10 mouse cellular contexts compared by ENCODE assay signal in the genomic region with DNA sequence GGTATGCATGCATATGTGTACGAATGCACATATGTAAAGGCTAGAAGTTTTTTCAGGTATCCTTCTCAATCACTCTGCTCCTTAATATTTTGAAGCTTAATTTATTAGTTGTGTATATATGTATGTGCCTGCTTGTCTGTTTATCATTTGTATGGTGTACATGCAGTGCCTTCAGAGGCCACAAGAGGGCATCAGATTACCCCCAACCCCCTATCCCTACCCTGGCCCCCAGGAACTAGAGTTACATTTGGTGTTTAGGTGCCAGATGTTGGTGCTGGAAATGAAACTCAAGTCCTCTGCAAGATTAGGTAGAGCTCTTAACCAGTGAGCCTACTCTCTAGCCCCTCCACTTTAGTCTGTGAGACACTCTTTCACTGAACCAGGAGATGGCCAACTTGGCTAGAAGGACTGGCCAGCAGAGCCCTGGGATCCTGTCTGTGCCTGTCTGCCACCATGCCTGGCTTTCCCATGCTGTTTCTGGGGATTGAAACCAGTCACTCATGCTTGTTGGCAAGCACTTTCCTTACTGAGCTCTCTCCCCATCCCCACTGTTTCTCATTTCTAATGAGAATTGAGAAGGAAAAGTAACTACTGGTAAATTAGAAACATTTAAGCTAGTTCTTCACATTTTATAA.
DNase-seq lines count a peak whose midpoint lies in the region; ATAC-seq lines count a peak whose summit lies in the region.
"Had no signal": no experiment of that assay in that cellular context is flagged by ENCODE, and none has a peak within 500 bp of the region (broad histone marks: within the 10 kb centered on the region; RNA-seq: fewer than 3 reads in every experiment).

No protein-coding gene starts in this region.

- no peaks in the 10 kb centered on the region for H3K27me3 ChIP-seq in hindbrain, embryonic 11.5 days (ENCODE audit: control insufficient read depth, insufficient read depth, low read length)
- H3K27me3 ChIP-seq in hindbrain, embryonic 12.5 days, result no peaks in the 10 kb centered on the region
- no peaks in the 10 kb centered on the region for H3K27me3 ChIP-seq in midbrain, embryonic 15.5 days (replicated peaks)
- H3K27me3 ChIP-seq: midbrain, embryonic 12.5 days had no signal

- WGBS in hindbrain, embryonic 11.5 days, result 83% methylated on average over 1 of the region's 1 CpGs
- WGBS in hindbrain, embryonic 12.5 days, result 87% methylated on average over 1 of the region's 1 CpGs
- 96% methylated on average over 1 of the region's 1 CpGs for WGBS in midbrain, embryonic 15.5 days

- H3K4me3 ChIP-seq in hindbrain, embryonic 11.5 days (ENCODE audit: low read depth, low read length), result no peak overlapping the region
- no peak overlapping the region for H3K4me3 ChIP-seq in hindbrain, embryonic 12.5 days
- H3K4me3 ChIP-seq in midbrain, embryonic 15.5 days, result no peak overlapping the region
- H3K4me3 ChIP-seq: midbrain, embryonic 12.5 days had no signal

- H3K4me2 ChIP-seq in hindbrain, embryonic 11.5 days (replicated peaks; ENCODE audit: low read depth, low read length), result no peak overlapping the region
- no peak overlapping the region for H3K4me2 ChIP-seq in hindbrain, embryonic 12.5 days (replicated peaks)
- no peak overlapping the region for H3K4me2 ChIP-seq in midbrain, embryonic 15.5 days
- H3K4me2 ChIP-seq: hindbrain, embryonic 14.5 days; midbrain, embryonic 12.5 days had no signal

- no peak for ATAC-seq in hindbrain, embryonic 11.5 days (ENCODE audit: low FRiP score)
- ATAC-seq in hindbrain, embryonic 12.5 days (ENCODE audit: low FRiP score), result no peak
- no peak for ATAC-seq in midbrain, embryonic 15.5 days (replicated peaks)

- no peak overlapping the region for H3K27ac ChIP-seq in hindbrain, embryonic 11.5 days (ENCODE audit: low read depth, low read length)
- H3K27ac ChIP-seq in hindbrain, embryonic 12.5 days, result no peak overlapping the region
- H3K27ac ChIP-seq in midbrain, embryonic 15.5 days, result no peak overlapping the region
- H3K27ac ChIP-seq: hindbrain, embryonic 14.5 days; midbrain, embryonic 12.5 days had no signal

- peak; percentile 39 for DNase-seq in hindbrain, embryonic 11.5 days (ENCODE audit: low spot score)
- DNase-seq in thymus, postnatal 14 days, result peak; percentile 16
- no peak for DNase-seq in thymus, adult 18-20 months
- peak; percentile 9 for DNase-seq in embryo, embryonic 9.5 days (ENCODE audit: extremely low spot score)
- DNase-seq in MN1 (ENCODE audit: low spot score), result no peak
- DNase-seq in adrenal gland, adult 2 months, result no peak

- no peaks in the 10 kb centered on the region for H3K9me3 ChIP-seq in hindbrain, embryonic 11.5 days (ENCODE audit: control insufficient read depth, low read length)
- no peaks in the 10 kb centered on the region for H3K9me3 ChIP-seq in hindbrain, embryonic 12.5 days (replicated peaks)
- no peaks in the 10 kb centered on the region for H3K9me3 ChIP-seq in midbrain, embryonic 15.5 days
- H3K9me3 ChIP-seq: midbrain, embryonic 12.5 days had no signal

- H3K9ac ChIP-seq in hindbrain, embryonic 11.5 days (ENCODE audit: low read depth, low read length), result no peak overlapping the region
- no peak overlapping the region for H3K9ac ChIP-seq in hindbrain, embryonic 12.5 days
- H3K9ac ChIP-seq in midbrain, embryonic 15.5 days, result no peak overlapping the region
- H3K9ac ChIP-seq: hindbrain, embryonic 14.5 days; midbrain, embryonic 12.5 days had no signal

- H3K36me3 ChIP-seq in hindbrain, embryonic 11.5 days (ENCODE audit: control insufficient read depth, insufficient read depth, low read length), result no peaks in the 10 kb centered on the region
- H3K36me3 ChIP-seq in hindbrain, embryonic 12.5 days, result no peaks in the 10 kb centered on the region
- H3K36me3 ChIP-seq in midbrain, embryonic 15.5 days (replicated peaks), result no peaks in the 10 kb centered on the region
- H3K36me3 ChIP-seq: midbrain, embryonic 12.5 days had no signal

- H3K4me1 ChIP-seq in hindbrain, embryonic 11.5 days (replicated peaks; ENCODE audit: control insufficient read depth, insufficient read depth, low read length), result no peaks in the 10 kb centered on the region
- H3K4me1 ChIP-seq in hindbrain, embryonic 12.5 days, result no peaks in the 10 kb centered on the region
- no peaks in the 10 kb centered on the region for H3K4me1 ChIP-seq in midbrain, embryonic 15.5 days
- H3K4me1 ChIP-seq: midbrain, embryonic 12.5 days had no signal

Comparison
In these comparisons a context has a peak if more than half of its experiments do, and no peak if none do; other contexts are left out.
1. DNase-seq: peak in hindbrain, embryonic 11.5 days (single experiment), thymus, postnatal 14 days (single experiment) and embryo, embryonic 9.5 days (single experiment); none in thymus, adult 18-20 months (0 of 2), MN1 (single experiment) and adrenal gland, adult 2 months (single experiment).